Mouse (Mus musculus) G1E-ER4 (cell line): ENCODE results near the gene Cdkl3. TPM values are rescaled to one million over a fixed set of nuclear protein-coding genes. Genes with fewer than 3 reads are reported as not detected.

Source experiments
- GATA1 ChIP-seq: IDR thresholded peaks from one replicate; pipeline ENCODE4 v1.8.0; 2012; ENCODE audit warnings: low read length, inconsistent platforms
- polyA plus RNA-seq: library from polyadenylated mRNA; stranded (reverse); fragments of >175 nt; gene quantifications from 2 replicates; pipeline ENCODE4 v1.2.3, GENCODE M21; 2012

Cdkl3 gene
- polyA plus RNA-seq, 1 experiment: 1.5 TPM

GRCm38 (mm10) chr11:52091261-52091660 is 87.2 kb downstream of the Cdkl3 start:
- TF ChIP-seq GATA1: no peak

- no peak for TF ChIP-seq GATA1
Measured at GRCm38 (mm10) chr11:52094568-52094967, 90.5 kb downstream of the Cdkl3 start.

- TF ChIP-seq GATA1: no peak
Measured at GRCm38 (mm10) chr11:52097016-52097415, 93.0 kb downstream of the Cdkl3 start.

- no peak for TF ChIP-seq GATA1
Measured at GRCm38 (mm10) chr11:52097596-52097995, 93.6 kb downstream of the Cdkl3 start.

GRCm38 (mm10) chr11:52098398-52098946 is 94.5 kb downstream of the Cdkl3 start, which contains the start of gene Ppp2ca:
TSS of gene Ppp2ca (plus strand) at chr11:52098681.
- TF ChIP-seq GATA1: no peak

GRCm38 (mm10) chr11:52099031-52099761 is 95.2 kb downstream of the Cdkl3 start:
- TF ChIP-seq GATA1: no peak

GRCm38 (mm10) chr11:52099771-52100219 is 95.8 kb downstream of the Cdkl3 start:
- TF ChIP-seq GATA1: no peak

GRCm38 (mm10) chr11:52102977-52103376 is 99.0 kb downstream of the Cdkl3 start:
- no peak for TF ChIP-seq GATA1

GRCm38 (mm10) chr11:52105503-52105902 is 101.5 kb downstream of the Cdkl3 start:
- TF ChIP-seq GATA1: no peak

- no peak for TF ChIP-seq GATA1
Measured at GRCm38 (mm10) chr11:52106037-52106436, 102.0 kb downstream of the Cdkl3 start.

- no peak for TF ChIP-seq GATA1
Measured at GRCm38 (mm10) chr11:52106438-52106837, 102.4 kb downstream of the Cdkl3 start.

GRCm38 (mm10) chr11:52108796-52109195 is 104.8 kb downstream of the Cdkl3 start:
- TF ChIP-seq GATA1: no peak

GRCm38 (mm10) chr11:52109421-52109820 is 105.4 kb downstream of the Cdkl3 start:
- no peak for TF ChIP-seq GATA1

GRCm38 (mm10) chr11:52115479-52115878 is 111.5 kb downstream of the Cdkl3 start:
- TF ChIP-seq GATA1: peak; percentile 63

GRCm38 (mm10) chr11:52117156-52117555 is 113.1 kb downstream of the Cdkl3 start:
- TF ChIP-seq GATA1: no peak

- TF ChIP-seq GATA1: no peak
Measured at GRCm38 (mm10) chr11:52122045-52122444, 118.0 kb downstream of the Cdkl3 start.

- TF ChIP-seq GATA1: no peak
Measured at GRCm38 (mm10) chr11:52124468-52124867, 120.4 kb downstream of the Cdkl3 start.
